Mouse (Mus musculus): Measurements from ENCODE around the gene Grhpr.
A peak's percentile ranks its signal among the peaks of the same experiment; 100 is the strongest.
"Not testable (repeated sequence)": the region's sequence is repeated elsewhere in the genome, so short reads cannot be mapped to it uniquely, and the experiment has no call there.

The Grhpr gene

DNA sequence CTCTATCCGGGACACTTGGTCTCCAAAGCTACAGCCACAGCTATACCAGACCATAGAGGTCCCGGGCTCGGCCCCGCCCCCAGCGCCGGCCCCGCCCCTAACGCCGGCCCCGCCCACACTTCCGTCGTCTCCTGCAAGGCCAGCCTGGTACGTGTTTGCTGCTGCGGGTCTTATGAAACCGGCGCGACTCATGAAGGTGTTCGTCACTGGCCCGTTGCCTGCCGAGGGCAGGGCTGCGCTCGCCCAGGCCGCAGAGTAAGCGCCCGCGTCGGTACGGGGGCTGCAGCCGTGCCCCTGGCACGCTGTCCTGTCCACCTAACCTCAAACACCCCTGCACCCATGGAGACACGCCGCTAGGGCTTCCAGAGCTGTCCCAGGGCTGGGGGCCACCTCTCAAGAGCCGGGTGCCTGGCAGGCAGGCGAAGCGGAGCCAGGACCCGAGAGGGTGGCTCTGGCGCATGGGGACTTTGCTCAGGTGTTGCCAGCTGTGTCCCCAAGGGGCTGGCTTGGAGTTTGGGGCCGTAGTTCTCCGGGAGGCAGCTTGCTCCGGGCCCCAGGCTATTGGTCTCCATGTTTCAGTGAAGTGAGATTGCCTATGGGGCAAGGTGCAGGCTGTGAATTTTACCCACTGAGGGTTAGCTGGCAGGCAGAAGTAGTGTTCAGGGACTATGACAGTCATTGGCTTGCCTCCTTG, at the start of gene Grhpr:
Gene Grhpr, plus strand, starts transcription at position 116 of the 694 bp plus-strand sequence.
- DNase-seq (ENCODE audit: low read depth, low spot score), result peak; percentile 88
- no peaks in the 10 kb centered on the region for H3K27me3 ChIP-seq (ENCODE audit: control insufficient read depth, insufficient read depth, low read length, poor library complexity, severe bottlenecking)
- H3K36me3 ChIP-seq (ENCODE audit: control insufficient read depth, insufficient read depth, low read length, poor library complexity, severe bottlenecking), result no peaks in the 10 kb centered on the region; the same call in 1 of the 2 replicates

GRCm38 (mm10) chr4:44931732-44932131, 49.5 kb upstream of the Grhpr start:
- Histone ChIP-seq H3K27me3 (ENCODE audit: control insufficient read depth, insufficient read depth, low read length, poor library complexity, severe bottlenecking) (no peaks in the 10 kb centered on the region), H3K36me3 (ENCODE audit: control insufficient read depth, insufficient read depth, low read length, poor library complexity, severe bottlenecking) (peaks cover 17% of the 10 kb centered on the region)

GRCm38 (mm10) chr4:44938359-44939340, 42.5 kb upstream of the Grhpr start:
- no peaks in the 10 kb centered on the region for H3K27me3 ChIP-seq (ENCODE audit: control insufficient read depth, insufficient read depth, low read length, poor library complexity, severe bottlenecking)
- no peaks in the 10 kb centered on the region for H3K36me3 ChIP-seq (ENCODE audit: control insufficient read depth, insufficient read depth, low read length, poor library complexity, severe bottlenecking)
- DNase-seq (ENCODE audit: low read depth, low spot score), result peak; percentile 59

More at GRCm38 (mm10) chr4:44931732-44932131, 49.5 kb upstream of the Grhpr start:
- DNase-seq (ENCODE audit: low read depth, low spot score), result no peak

DNA sequence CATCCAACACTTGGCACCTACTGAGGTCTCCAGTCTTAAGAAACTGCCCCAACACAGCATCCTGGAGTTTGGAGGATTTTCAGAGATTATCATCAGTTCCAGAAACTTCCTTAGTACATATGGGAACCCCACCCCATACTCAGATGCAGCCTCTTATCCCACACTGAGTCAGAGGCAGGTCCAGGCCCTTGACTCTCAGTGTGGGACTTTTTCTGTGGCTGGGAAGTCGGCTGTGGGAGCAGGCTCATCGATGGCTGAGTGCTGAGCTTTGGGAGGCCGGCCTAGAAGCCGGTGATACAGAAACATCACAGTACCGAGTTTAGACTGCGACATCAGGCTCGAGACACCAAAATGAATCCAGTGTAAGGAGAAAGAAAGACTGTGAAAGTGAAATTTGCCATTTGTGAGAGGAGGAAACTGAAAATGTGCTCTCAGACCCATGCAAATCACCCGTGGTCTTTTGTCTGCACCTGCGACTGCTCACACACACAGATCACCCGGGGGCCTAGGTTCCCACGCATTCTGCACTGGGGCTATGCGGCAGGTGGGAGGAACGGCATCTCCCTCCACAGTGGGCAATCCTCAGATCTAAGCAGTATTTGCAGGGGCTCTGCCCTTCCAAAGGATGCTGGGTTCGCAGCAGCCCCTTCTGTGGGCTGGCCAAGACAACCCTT, 41.5 kb upstream of the Grhpr start:
- H3K27me3 ChIP-seq (ENCODE audit: control insufficient read depth, insufficient read depth, low read length, poor library complexity, severe bottlenecking), result no peaks in the 10 kb centered on the region
- no peaks in the 10 kb centered on the region for H3K36me3 ChIP-seq (ENCODE audit: control insufficient read depth, insufficient read depth, low read length, poor library complexity, severe bottlenecking)
- peak; percentile 73 for DNase-seq (ENCODE audit: low read depth, low spot score)

DNA sequence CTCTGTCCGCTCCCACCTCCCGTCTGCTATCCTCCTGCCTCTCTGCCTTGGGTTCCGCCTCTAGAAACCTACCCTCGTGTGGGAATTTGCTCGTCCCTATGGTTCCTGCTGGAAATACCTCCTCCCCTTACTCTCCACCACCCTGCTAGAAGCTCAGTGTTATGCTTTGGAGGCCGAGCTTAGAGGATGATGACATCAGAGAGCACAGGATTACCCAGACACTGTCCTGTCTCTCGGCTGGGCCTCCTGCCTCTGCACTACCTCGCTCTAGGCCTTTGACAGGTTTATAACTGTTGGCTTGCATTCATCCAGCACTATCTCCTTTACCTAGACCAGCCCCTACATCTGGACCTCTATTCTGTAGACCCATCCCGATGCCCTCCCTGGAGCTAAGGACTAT, 40.9 kb upstream of the Grhpr start:
- DNase-seq (ENCODE audit: low read depth, low spot score), result peak; percentile 37
- H3K27me3 ChIP-seq (ENCODE audit: control insufficient read depth, insufficient read depth, low read length, poor library complexity, severe bottlenecking), result no peaks in the 10 kb centered on the region
- no peaks in the 10 kb centered on the region for H3K36me3 ChIP-seq (ENCODE audit: control insufficient read depth, insufficient read depth, low read length, poor library complexity, severe bottlenecking)

DNA sequence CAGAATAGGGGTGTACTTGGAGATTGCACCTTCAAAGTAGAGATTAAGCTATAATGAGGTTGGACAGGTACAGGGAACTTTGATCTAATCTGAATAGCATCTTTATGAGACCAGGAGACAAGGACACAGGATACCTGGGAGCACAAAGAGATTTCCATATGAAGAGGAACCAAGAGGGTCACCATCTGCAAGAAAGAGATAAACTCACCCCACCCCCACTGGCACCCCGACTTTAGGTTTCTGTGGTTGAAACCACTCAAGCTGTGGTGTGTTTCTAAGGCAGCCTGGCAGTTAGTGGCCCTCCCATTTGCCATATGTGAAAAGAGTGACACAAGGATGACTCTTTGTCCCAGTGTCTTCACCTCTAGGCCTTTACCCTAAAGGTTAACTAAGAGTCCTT, 39.0 kb upstream of the Grhpr start:
- Histone ChIP-seq H3K27me3 (ENCODE audit: control insufficient read depth, insufficient read depth, low read length, poor library complexity, severe bottlenecking) (no peaks in the 10 kb centered on the region), H3K36me3 (ENCODE audit: control insufficient read depth, insufficient read depth, low read length, poor library complexity, severe bottlenecking) (no peaks in the 10 kb centered on the region)
- DNase-seq (ENCODE audit: low read depth, low spot score), result peak; percentile 41

DNA sequence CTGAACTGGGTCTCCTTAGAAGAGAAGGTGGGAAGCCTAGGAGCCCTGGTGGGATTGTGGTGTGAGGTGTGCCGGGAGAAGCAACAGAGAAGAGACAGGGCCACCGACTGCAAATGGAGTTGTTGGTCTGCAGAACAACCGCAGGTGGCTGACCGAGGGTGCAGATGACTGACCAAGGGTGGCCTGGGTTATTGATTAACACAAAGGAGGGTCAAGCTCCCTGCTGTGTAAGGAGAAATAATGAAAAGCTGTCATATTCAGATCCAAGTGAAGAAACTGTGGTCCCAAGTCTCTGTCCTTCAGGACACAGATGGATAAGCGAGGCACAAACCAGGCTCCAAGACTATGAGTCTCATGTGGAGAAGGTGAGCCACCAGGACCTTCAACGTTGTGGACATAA, 37.7 kb upstream of the Grhpr start:
- H3K36me3 ChIP-seq (ENCODE audit: control insufficient read depth, insufficient read depth, low read length, poor library complexity, severe bottlenecking), result no peaks in the 10 kb centered on the region
- H3K27me3 ChIP-seq (ENCODE audit: control insufficient read depth, insufficient read depth, low read length, poor library complexity, severe bottlenecking), result no peaks in the 10 kb centered on the region
- no peak for DNase-seq (ENCODE audit: low read depth, low spot score)

DNA sequence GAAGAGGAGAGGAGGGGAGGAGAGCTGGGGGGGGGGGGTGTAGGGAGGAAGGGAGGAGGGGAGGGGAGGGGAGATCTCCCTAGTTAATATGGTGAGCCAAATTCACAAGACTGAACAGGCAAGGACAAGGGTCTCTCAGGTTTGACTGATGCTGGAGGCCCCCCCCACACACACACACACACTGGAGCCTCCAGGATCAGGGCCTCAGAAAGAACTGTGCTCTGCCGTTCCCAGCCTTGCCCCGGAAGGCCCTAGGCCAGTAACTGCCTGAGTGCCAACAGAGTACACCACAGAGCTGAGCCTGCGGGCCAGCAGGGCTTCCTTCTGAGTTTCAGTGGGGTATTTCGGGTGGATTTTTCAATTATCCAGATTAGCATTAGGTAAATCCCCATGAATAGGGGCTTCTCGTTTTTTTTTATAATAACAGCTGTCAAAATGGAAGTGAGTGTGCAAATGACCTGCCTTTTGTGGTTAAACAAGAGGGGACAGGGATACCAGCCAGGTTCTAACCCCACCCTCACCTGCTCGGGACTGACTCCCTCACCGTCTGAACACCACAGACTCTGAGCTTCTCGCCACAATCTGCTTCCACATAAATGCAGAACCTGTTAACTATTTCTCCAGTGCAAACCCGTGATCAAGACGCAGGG, 36.6 kb upstream of the Grhpr start:
- DNase-seq (ENCODE audit: low read depth, low spot score), result peak; percentile 66
- Histone ChIP-seq H3K36me3 (ENCODE audit: control insufficient read depth, insufficient read depth, low read length, poor library complexity, severe bottlenecking) (no peaks in the 10 kb centered on the region), H3K27me3 (ENCODE audit: control insufficient read depth, insufficient read depth, low read length, poor library complexity, severe bottlenecking) (no peaks in the 10 kb centered on the region)

DNA sequence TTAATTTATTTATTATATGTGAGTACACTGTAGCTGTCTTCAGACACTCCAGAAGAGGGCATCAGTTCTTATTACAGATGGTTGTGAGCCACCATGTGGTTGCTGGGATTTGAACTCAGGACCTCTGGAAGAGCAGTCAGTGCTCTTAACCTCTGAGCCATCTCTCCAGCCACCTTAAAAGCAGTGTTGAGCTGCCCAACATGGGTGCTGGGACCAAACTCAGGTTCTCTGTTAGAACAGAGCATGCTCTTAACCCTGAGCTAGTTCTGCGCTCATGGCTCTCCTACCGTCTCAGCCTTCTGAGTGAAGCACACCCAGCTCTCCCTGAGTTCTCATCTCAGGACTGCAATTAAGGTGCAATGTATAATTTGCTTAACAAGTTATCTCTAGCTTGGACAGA, 35.1 kb upstream of the Grhpr start:
- not testable (repeated sequence) for DNase-seq (ENCODE audit: low read depth, low spot score); H3K36me3 ChIP-seq (ENCODE audit: control insufficient read depth, insufficient read depth, low read length, poor library complexity, severe bottlenecking); H3K27me3 ChIP-seq (ENCODE audit: control insufficient read depth, insufficient read depth, low read length, poor library complexity, severe bottlenecking)

DNA sequence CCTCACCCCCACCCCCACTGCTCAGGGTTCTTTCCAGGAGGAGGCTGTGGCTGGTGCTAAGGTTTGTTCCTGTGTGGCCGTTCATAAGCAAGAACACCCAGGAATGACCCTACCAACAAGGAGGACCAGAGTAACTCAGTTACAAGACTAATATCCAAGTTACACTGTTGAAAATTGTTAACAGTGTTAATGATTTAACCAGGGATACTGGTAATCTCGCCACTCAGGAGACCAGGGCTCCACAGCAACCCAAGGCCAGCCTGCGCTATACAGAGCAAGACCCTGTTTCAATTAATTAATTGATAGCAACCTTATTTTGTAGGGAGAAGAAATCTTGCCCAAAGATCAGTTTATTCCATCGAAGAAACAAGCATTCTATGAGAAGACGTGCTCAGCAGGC, 33.7 kb upstream of the Grhpr start:
- no peak for DNase-seq (ENCODE audit: low read depth, low spot score)
- no peaks in the 10 kb centered on the region for H3K27me3 ChIP-seq (ENCODE audit: control insufficient read depth, insufficient read depth, low read length, poor library complexity, severe bottlenecking)
- no peaks in the 10 kb centered on the region for H3K36me3 ChIP-seq (ENCODE audit: control insufficient read depth, insufficient read depth, low read length, poor library complexity, severe bottlenecking)

GRCm38 (mm10) chr4:44948314-44948713, 32.9 kb upstream of the Grhpr start:
- H3K36me3 ChIP-seq (ENCODE audit: control insufficient read depth, insufficient read depth, low read length, poor library complexity, severe bottlenecking), result no peaks in the 10 kb centered on the region
- no peaks in the 10 kb centered on the region for H3K27me3 ChIP-seq (ENCODE audit: control insufficient read depth, insufficient read depth, low read length, poor library complexity, severe bottlenecking)
- DNase-seq (ENCODE audit: low read depth, low spot score), result no peak

GRCm38 (mm10) chr4:44953041-44953440, 28.2 kb upstream of the Grhpr start:
- Histone ChIP-seq H3K27me3 (ENCODE audit: control insufficient read depth, insufficient read depth, low read length, poor library complexity, severe bottlenecking) (no peaks in the 10 kb centered on the region), H3K36me3 (ENCODE audit: control insufficient read depth, insufficient read depth, low read length, poor library complexity, severe bottlenecking) (no peaks in the 10 kb centered on the region)
- DNase-seq (ENCODE audit: low read depth, low spot score), result no peak

DNA sequence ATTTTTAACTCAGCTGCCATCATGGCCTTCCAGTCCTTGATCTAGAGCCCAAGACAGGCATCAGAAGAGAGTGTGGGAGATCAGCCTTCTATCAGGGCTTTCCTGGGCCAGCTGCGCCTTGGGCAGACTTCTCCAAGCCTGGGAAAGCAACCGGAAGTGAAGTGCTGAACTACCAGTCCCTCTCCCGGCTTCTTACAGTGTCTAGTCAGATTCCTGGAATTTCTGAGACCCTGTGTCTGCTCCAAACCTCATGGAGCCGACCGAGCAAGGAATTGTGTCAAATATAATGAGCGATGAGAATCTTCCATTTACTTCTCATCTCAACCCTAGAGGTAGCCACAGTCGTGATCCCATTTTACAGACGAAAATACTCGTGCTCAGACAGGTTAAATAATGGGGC, 22.4 kb upstream of the Grhpr start:
- no peak for DNase-seq (ENCODE audit: low read depth, low spot score)
- Histone ChIP-seq H3K36me3 (ENCODE audit: control insufficient read depth, insufficient read depth, low read length, poor library complexity, severe bottlenecking) (no peaks in the 10 kb centered on the region), H3K27me3 (ENCODE audit: control insufficient read depth, insufficient read depth, low read length, poor library complexity, severe bottlenecking) (no peaks in the 10 kb centered on the region)

- DNase-seq (ENCODE audit: low read depth, low spot score), result no peak
- no peaks in the 10 kb centered on the region for H3K36me3 ChIP-seq (ENCODE audit: control insufficient read depth, insufficient read depth, low read length, poor library complexity, severe bottlenecking)
- H3K27me3 ChIP-seq (ENCODE audit: control insufficient read depth, insufficient read depth, low read length, poor library complexity, severe bottlenecking), result no peaks in the 10 kb centered on the region
Measured at GRCm38 (mm10) chr4:44959220-44959619, 22.0 kb upstream of the Grhpr start.
